Mouse (Mus musculus) limb, embryonic 11.5 days (tissue): ENCODE data around the gene Fap. TPM values are rescaled to one million over a fixed set of nuclear protein-coding genes. Genes with fewer than 3 reads are reported as not detected.

Experiments
- ATAC-seq: fragments of 200-750 bp; cut with Nextera tagmentation; 2 replicates; pipeline ENCODE4 v1.8.0; 2017; ENCODE audit warnings: low read depth; ENCODE audit not compliant: insufficient number of reproducible peaks, low FRiP score, low TSS enrichment
- DNase-seq: peaks from one replicate; pipeline ENCODE4 v3.0.0-alpha.2; 2015; ENCODE audit warnings: low spot score
- H3K27ac ChIP-seq: fragments of 300-500 bp; sonication (generic); replicated peaks from 2 replicates; pipeline ENCODE4 v1.5.1; 2014; ENCODE audit warnings: low read depth, mild to moderate bottlenecking, low read length
- H3K27me3 ChIP-seq: fragments of 300-500 bp; sonication (generic); 2 replicates; pipeline ENCODE4 v1.6.1; 2014; ENCODE audit warnings: mild to moderate bottlenecking, low read length, mixed read lengths; ENCODE audit not compliant: control insufficient read depth, insufficient read depth
- H3K36me3 ChIP-seq: fragments of 300-500 bp; sonication (generic); 2 replicates; pipeline ENCODE4 v1.6.1; 2014; ENCODE audit warnings: mild to moderate bottlenecking, low read length, moderate library complexity, mixed read lengths; ENCODE audit not compliant: control insufficient read depth, insufficient read depth
- H3K4me1 ChIP-seq: fragments of 300-500 bp; sonication (generic); 2 replicates; pipeline ENCODE4 v1.6.1; 2014; ENCODE audit warnings: low read length, mixed read lengths; ENCODE audit not compliant: control insufficient read depth, insufficient read depth
- H3K4me2 ChIP-seq: fragments of 300-500 bp; sonication (generic); 2 replicates; pipeline ENCODE4 v1.6.1; 2014; ENCODE audit warnings: low read depth, mild to moderate bottlenecking, moderate library complexity; ENCODE audit not compliant: severe bottlenecking
- H3K4me3 ChIP-seq: fragments of 300-500 bp; sonication (generic); 2 replicates; pipeline ENCODE4 v1.5.1; 2014; ENCODE audit warnings: low read depth, low read length
- H3K9ac ChIP-seq: fragments of 300-500 bp; sonication (generic); 2 replicates; pipeline ENCODE4 v1.6.1; 2014; ENCODE audit warnings: mild to moderate bottlenecking, low read length
- H3K9me3 ChIP-seq: fragments of 300-500 bp; sonication (generic); 2 replicates; pipeline ENCODE4 v1.6.1; 2016; ENCODE audit warnings: low read length; ENCODE audit not compliant: control insufficient read depth
- WGBS: fragments of 180-500 bp; shearing (Covaris S2); extraction: QIAGEN DNeasy Blood & Tissue Kit; methylation state at CpG from one replicate; pipeline ENCODE4 v1.1.7; 2014; 5-methylcytosine and 5-hydroxymethylcytosine counted together
- polyA plus RNA-seq: library from polyadenylated mRNA; unstranded; fragments of >200 nt; fragmentation: Nextera tagmentation; extraction: Ambion mirVana; gene quantifications from 2 replicates; pipeline ENCODE4 v1.2.1, GENCODE M21; 2014

Fap gene
- polyA plus RNA-seq, 1 experiment from 2014 or later = 6.3 TPM

GRCm38 (mm10) chr2:62462174-62462573, 111.7 kb downstream of the Fap start:
- Histone ChIP-seq H3K4me1 (no peaks in the 10 kb centered on the region), H3K36me3 (no peaks in the 10 kb centered on the region), H3K27me3 (no peaks in the 10 kb centered on the region), H3K27ac (no peak overlapping the region), H3K4me3 (no peak overlapping the region), H3K9me3 (no peaks in the 10 kb centered on the region), H3K4me2 (no peak overlapping the region), H3K9ac (no peak overlapping the region)
- no peak for ATAC-seq
- WGBS = 81% methylated on average over 2 of the region's 2 CpGs
- DNase-seq = no peak

GRCm38 (mm10) chr2:62460815-62461450, 112.9 kb downstream of the Fap start:
- WGBS = 82% methylated on average over 12 of the region's 12 CpGs
- no peak for DNase-seq

GRCm38 (mm10) chr2:62460231-62460710, 113.6 kb downstream of the Fap start:
- Histone ChIP-seq H3K4me3 (no peak overlapping the region), H3K27ac (no peak overlapping the region), H3K27me3 (no peaks in the 10 kb centered on the region), H3K4me1 (no peaks in the 10 kb centered on the region), H3K4me2 (no peak overlapping the region), H3K9ac (no peak overlapping the region), H3K36me3 (no peaks in the 10 kb centered on the region), H3K9me3 (no peaks in the 10 kb centered on the region)
- DNase-seq (no peak), ATAC-seq (no peak)
- WGBS = 69% methylated on average over 7 of the region's 7 CpGs

More at GRCm38 (mm10) chr2:62460815-62461450, 112.9 kb downstream of the Fap start:
- no peak overlapping the region for H3K4me2 ChIP-seq
- H3K4me1 ChIP-seq = no peaks in the 10 kb centered on the region
- H3K4me3 ChIP-seq = no peak overlapping the region
- no peak overlapping the region for H3K9ac ChIP-seq
- no peak for ATAC-seq
- no peaks in the 10 kb centered on the region for H3K9me3 ChIP-seq
- no peaks in the 10 kb centered on the region for H3K36me3 ChIP-seq
- no peaks in the 10 kb centered on the region for H3K27me3 ChIP-seq
- no peak overlapping the region for H3K27ac ChIP-seq

GRCm38 (mm10) chr2:62459241-62460174, 114.4 kb downstream of the Fap start:
- H3K27me3 ChIP-seq = no peaks in the 10 kb centered on the region
- H3K4me2 ChIP-seq = no peak overlapping the region
- no peak for DNase-seq
- H3K4me1 ChIP-seq = no peaks in the 10 kb centered on the region
- H3K36me3 ChIP-seq = no peaks in the 10 kb centered on the region
- no peak overlapping the region for H3K27ac ChIP-seq
- H3K4me3 ChIP-seq = no peak overlapping the region
- no peak for ATAC-seq
- no peaks in the 10 kb centered on the region for H3K9me3 ChIP-seq
- H3K9ac ChIP-seq = no peak overlapping the region
- 55% methylated on average over 18 of the region's 18 CpGs for WGBS

- Histone ChIP-seq H3K9ac (no peak overlapping the region), H3K27ac (no peak overlapping the region), H3K27me3 (no peaks in the 10 kb centered on the region), H3K4me2 (no peak overlapping the region), H3K36me3 (no peaks in the 10 kb centered on the region), H3K9me3 (no peaks in the 10 kb centered on the region), H3K4me3 (no peak overlapping the region), H3K4me1 (no peaks in the 10 kb centered on the region)
- ATAC-seq (no peak), DNase-seq (no peak)
- 47% methylated on average over 9 of the region's 9 CpGs for WGBS
Observed at GRCm38 (mm10) chr2:62458070-62458469, 115.8 kb downstream of the Fap start.

- Histone ChIP-seq H3K9me3 (no peaks in the 10 kb centered on the region), H3K9ac (no peak overlapping the region), H3K36me3 (no peaks in the 10 kb centered on the region), H3K4me1 (no peaks in the 10 kb centered on the region), H3K4me2 (no peak overlapping the region), H3K27me3 (no peaks in the 10 kb centered on the region), H3K4me3 (no peak overlapping the region), H3K27ac (no peak overlapping the region)
- no peak for DNase-seq
- no peak for ATAC-seq
- WGBS = 86% methylated on average over 11 of the region's 11 CpGs
Observed at GRCm38 (mm10) chr2:62454991-62455390, 118.9 kb downstream of the Fap start.

- H3K36me3 ChIP-seq = no peaks in the 10 kb centered on the region
- H3K27ac ChIP-seq = no peak overlapping the region
- H3K4me3 ChIP-seq = no peak overlapping the region
- no peak overlapping the region for H3K4me2 ChIP-seq
- H3K9me3 ChIP-seq = no peaks in the 10 kb centered on the region
- H3K9ac ChIP-seq = no peak overlapping the region
- whole genome bisulfite sequencing = 85% methylated on average over 6 of the region's 6 CpGs
- ATAC-seq = no peak
- no peaks in the 10 kb centered on the region for H3K27me3 ChIP-seq
- no peak for DNase-seq
- no peaks in the 10 kb centered on the region for H3K4me1 ChIP-seq
Observed at GRCm38 (mm10) chr2:62454033-62454432, 119.8 kb downstream of the Fap start.
